Mouse (Mus musculus) midbrain, embryonic 11.5 days (tissue): ENCODE results near the gene Myb. TPM values are rescaled to one million over a fixed set of nuclear protein-coding genes. Genes with fewer than 3 reads are reported as not detected.

Experiments used
- ATAC-seq: fragments of 200-750 bp; cut with Nextera tagmentation; 2 replicates; pipeline ENCODE4 v1.8.0; 2017; ENCODE audit warnings: moderate TSS enrichment, moderate library complexity; ENCODE audit not compliant: low FRiP score
- DNase-seq: peaks from one replicate; pipeline ENCODE4 v3.0.0; 2015; ENCODE audit warnings: low spot score; ENCODE audit errors: missing footprints
- H3K27ac ChIP-seq: fragments of 300-500 bp; sonication (generic); 2 replicates; pipeline ENCODE4 v1.5.1; 2014; ENCODE audit warnings: low read depth, low read length
- H3K27me3 ChIP-seq: fragments of 300-500 bp; sonication (generic); 2 replicates; pipeline ENCODE4 v1.6.1; 2014; ENCODE audit warnings: mild to moderate bottlenecking, low read length, moderate library complexity, mixed read lengths; ENCODE audit not compliant: control insufficient read depth, insufficient read depth
- H3K36me3 ChIP-seq: fragments of 300-500 bp; sonication (generic); 2 replicates; pipeline ENCODE4 v1.6.1; 2014; ENCODE audit warnings: mild to moderate bottlenecking, low read length, moderate library complexity, mixed read lengths; ENCODE audit not compliant: control insufficient read depth, insufficient read depth
- H3K4me1 ChIP-seq: fragments of 300-500 bp; sonication (generic); 2 replicates; pipeline ENCODE4 v1.6.1; 2014; ENCODE audit warnings: low read length; ENCODE audit not compliant: control insufficient read depth, insufficient read depth
- H3K4me2 ChIP-seq: fragments of 300-500 bp; sonication (generic); 2 replicates; pipeline ENCODE4 v1.6.1; 2014; ENCODE audit warnings: mild to moderate bottlenecking, moderate library complexity
- H3K4me3 ChIP-seq: fragments of 300-500 bp; sonication (generic); 2 replicates; pipeline ENCODE4 v1.5.1; 2014; ENCODE audit warnings: low read depth, low read length
- H3K9ac ChIP-seq: fragments of 300-500 bp; sonication (generic); 2 replicates; pipeline ENCODE4 v1.6.1; 2014; ENCODE audit warnings: low read length
- H3K9me3 ChIP-seq: fragments of 300-500 bp; sonication (generic); 2 replicates; pipeline ENCODE4 v1.6.1; 2016; ENCODE audit warnings: low read length; ENCODE audit not compliant: control insufficient read depth
- WGBS: fragments of 180-500 bp; shearing (Covaris S2); extraction: QIAGEN DNeasy Blood & Tissue Kit; methylation state at CpG from one replicate; pipeline ENCODE4 v1.1.7; 2014; 5-methylcytosine and 5-hydroxymethylcytosine counted together
- polyA plus RNA-seq: library from polyadenylated mRNA; unstranded; fragments of >200 nt; fragmentation: Nextera tagmentation; extraction: Ambion mirVana; gene quantifications from 2 replicates; pipeline ENCODE4 v1.2.1, GENCODE M21; 2014

The Myb gene
- polyA plus RNA-seq, 1 experiment from 2014 or later: 8.5 TPM

- Histone ChIP-seq H3K4me2 (no peak overlapping the region), H3K27ac (no peak overlapping the region), H3K27me3 (0 out of 2 replicates have a peak, but pooled peaks cover 2% of the 10 kb centered on the region), H3K9me3 (no peaks in the 10 kb centered on the region), H3K36me3 (no peaks in the 10 kb centered on the region), H3K9ac (no peak overlapping the region), H3K4me1 (peaks cover 5% of the 10 kb centered on the region; the same call in 1 of the 2 replicates), H3K4me3 (no peak overlapping the region)
- WGBS: 49% methylated on average over 3 of the region's 3 CpGs
- DNase-seq (no peak), ATAC-seq (0 out of 2 replicates have a peak, but pooled peaks have one; percentile 41)
These were observed 73.1 kb downstream of the Myb start for GRCm38 (mm10) chr10:21087614-21088232.

DNA sequence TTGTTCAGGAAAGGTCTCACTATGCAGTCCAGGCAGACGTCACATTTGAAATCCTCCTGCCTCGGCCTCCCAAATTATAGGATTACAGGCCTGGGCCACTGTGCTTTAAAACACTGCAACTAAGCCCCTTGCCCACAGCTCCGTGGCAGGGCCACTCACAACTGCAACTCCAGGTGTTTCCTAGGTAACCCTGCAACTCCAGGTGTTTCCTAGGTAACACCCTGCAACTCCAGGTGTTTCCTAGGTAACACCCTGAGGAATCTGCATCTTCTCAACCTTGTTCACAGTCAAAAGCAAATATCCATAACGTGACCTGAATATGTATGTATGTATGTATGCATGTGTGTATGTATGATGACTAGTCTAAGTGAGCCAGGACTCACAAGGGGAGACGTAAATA lies 75.7 kb downstream of the Myb start:
- H3K4me2 ChIP-seq: no peak overlapping the region
- 79% methylated on average over 5 of the region's 5 CpGs for WGBS
- peaks cover 8% of the 10 kb centered on the region; the same call in 1 of the 2 replicates for H3K4me1 ChIP-seq
- H3K27me3 ChIP-seq: no peaks in the 10 kb centered on the region; the same call in 1 of the 2 replicates
- no peaks in the 10 kb centered on the region for H3K9me3 ChIP-seq
- H3K36me3 ChIP-seq: no peaks in the 10 kb centered on the region
- no peak for DNase-seq
- ATAC-seq: no peak
- H3K4me3 ChIP-seq: no peak overlapping the region
- H3K9ac ChIP-seq: no peak overlapping the region
- H3K27ac ChIP-seq: no peak overlapping the region

- no peak overlapping the region for H3K27ac ChIP-seq
- DNase-seq: no peak
- no peak overlapping the region for H3K4me2 ChIP-seq
- no peak for ATAC-seq
- H3K9me3 ChIP-seq: no peaks in the 10 kb centered on the region
- H3K9ac ChIP-seq: no peak overlapping the region
- no peak overlapping the region for H3K4me3 ChIP-seq
- WGBS: 84% methylated on average over 8 of the region's 8 CpGs
- H3K27me3 ChIP-seq: no peaks in the 10 kb centered on the region; the same call in 1 of the 2 replicates
- H3K4me1 ChIP-seq: peaks cover 8% of the 10 kb centered on the region; the same call in 1 of the 2 replicates
- no peaks in the 10 kb centered on the region for H3K36me3 ChIP-seq
These were observed 77.3 kb downstream of the Myb start for GRCm38 (mm10) chr10:21083391-21083918.

DNA sequence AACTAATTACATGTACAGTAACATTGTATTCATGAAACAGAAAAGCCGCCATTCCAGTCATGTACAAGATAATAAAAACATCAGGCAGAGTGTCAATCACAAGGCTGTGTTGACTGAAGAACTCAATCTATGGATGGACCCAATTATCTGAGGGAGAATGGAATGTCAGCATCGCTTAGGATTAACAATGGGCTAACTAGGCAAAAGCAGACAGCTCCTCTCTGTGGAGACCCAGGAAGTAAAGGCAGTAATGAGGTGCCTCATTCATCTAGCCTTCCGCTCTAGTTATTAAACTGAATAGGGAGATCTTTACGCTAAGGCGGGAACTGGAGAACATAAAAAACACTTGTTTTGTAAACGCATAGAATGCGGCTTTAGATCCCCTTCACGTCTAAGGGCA lies 78.3 kb downstream of the Myb start:
- peaks cover 3% of the 10 kb centered on the region; the same call in 1 of the 2 replicates for H3K4me1 ChIP-seq
- H3K9ac ChIP-seq: no peak overlapping the region
- ATAC-seq (peak; percentile 62), DNase-seq (no peak)
- 24% methylated on average over 8 of the region's 8 CpGs for WGBS
- no peak overlapping the region for H3K4me3 ChIP-seq
- H3K9me3 ChIP-seq: no peaks in the 10 kb centered on the region
- H3K36me3 ChIP-seq: no peaks in the 10 kb centered on the region
- H3K27me3 ChIP-seq: no peaks in the 10 kb centered on the region; the same call in 1 of the 2 replicates
- H3K4me2 ChIP-seq: no peak overlapping the region
- no peak overlapping the region for H3K27ac ChIP-seq

- Histone ChIP-seq H3K27me3 (no peaks in the 10 kb centered on the region; the same call in 1 of the 2 replicates), H3K27ac (no peak overlapping the region), H3K4me2 (no peak overlapping the region), H3K9me3 (no peaks in the 10 kb centered on the region), H3K4me1 (no peaks in the 10 kb centered on the region; the same call in 1 of the 2 replicates), H3K9ac (no peak overlapping the region), H3K36me3 (no peaks in the 10 kb centered on the region), H3K4me3 (no peak overlapping the region)
- no peak for ATAC-seq
- DNase-seq: no peak
- 79% methylated on average over 14 of the region's 14 CpGs for WGBS
These were observed 83.5 kb downstream of the Myb start for GRCm38 (mm10) chr10:21077151-21077719.

DNA sequence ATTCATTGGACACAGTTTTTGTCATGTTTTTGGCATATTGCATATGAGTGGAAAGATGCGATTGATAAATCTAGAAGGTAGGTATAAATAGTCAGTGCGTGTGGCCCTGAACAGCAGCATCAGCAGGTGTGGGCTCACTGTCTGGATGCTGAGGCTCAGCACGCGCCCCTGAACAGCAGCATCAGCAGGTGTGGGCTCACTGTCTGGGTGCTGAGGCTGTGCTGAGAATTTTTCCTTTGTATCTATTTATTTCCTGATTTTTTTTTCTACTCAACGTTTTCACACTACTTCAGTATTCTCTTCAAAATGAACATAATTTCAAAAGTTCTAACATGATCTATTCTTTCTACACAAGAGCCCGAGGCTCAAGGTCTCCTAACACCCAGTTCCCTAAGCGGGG lies 84.1 kb downstream of the Myb start:
- ATAC-seq (no peak), DNase-seq (no peak)
- Histone ChIP-seq H3K27ac (no peak overlapping the region), H3K4me3 (no peak overlapping the region), H3K4me2 (no peak overlapping the region), H3K36me3 (no peaks in the 10 kb centered on the region), H3K9me3 (no peaks in the 10 kb centered on the region), H3K27me3 (no peaks in the 10 kb centered on the region; the same call in 1 of the 2 replicates), H3K4me1 (no peaks in the 10 kb centered on the region), H3K9ac (no peak overlapping the region)
- WGBS: 90% methylated on average over 7 of the region's 7 CpGs

DNA sequence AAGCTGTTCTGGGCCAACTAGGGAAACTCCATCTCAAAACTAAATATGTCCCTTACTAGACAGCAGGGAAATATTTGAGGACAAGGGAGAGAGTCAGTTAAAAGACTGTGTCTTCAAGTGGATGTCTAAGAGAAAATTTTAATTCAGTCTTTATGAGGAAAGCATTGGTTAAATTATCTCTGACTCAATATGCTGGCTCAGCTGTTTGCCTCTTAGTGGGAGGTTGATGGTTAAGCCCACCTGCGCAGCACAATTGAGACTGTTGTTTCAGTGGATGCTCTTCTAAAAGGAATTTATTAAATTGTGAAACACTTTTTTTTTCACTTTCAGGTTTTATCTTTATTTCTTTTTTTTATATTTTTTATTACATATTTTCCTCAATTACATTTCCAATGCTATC lies 84.6 kb downstream of the Myb start:
- H3K4me2 ChIP-seq: no peak overlapping the region
- no peaks in the 10 kb centered on the region for H3K9me3 ChIP-seq
- no peak for DNase-seq
- ATAC-seq: no peak
- H3K27ac ChIP-seq: no peak overlapping the region
- no peaks in the 10 kb centered on the region; the same call in 1 of the 2 replicates for H3K27me3 ChIP-seq
- H3K4me1 ChIP-seq: no peaks in the 10 kb centered on the region
- WGBS: 100% methylated on average over 1 of the region's 1 CpGs
- H3K4me3 ChIP-seq: no peak overlapping the region
- H3K36me3 ChIP-seq: no peaks in the 10 kb centered on the region
- H3K9ac ChIP-seq: no peak overlapping the region

Other genes starting within 250 kb of the Myb start
- 29.4 and 32.2 TPM in 2 replicates for gene Ahi1, start 208.4 kb downstream of the Myb start, polyA plus RNA-seq
- gene Hbs1l, start 135.0 kb upstream of the Myb start, polyA plus RNA-seq: 142 and 154 TPM in 2 replicates
- 0.07 TPM in 1 of 2 replicates, not detected in the other for gene Aldh8a1, start 216.3 kb upstream of the Myb start, polyA plus RNA-seq